Mouse (Mus musculus): ENCODE results near the gene Fbxo42.

Fbxo42 gene

GRCm38 (mm10) chr4:141147112-141148008, at the start of gene Fbxo42:
Gene Fbxo42, plus strand, starts transcription at chr4:141147913.
- in situ Hi-C loops (cut with MseI, MboI): no loop called here

GRCm38 (mm10) chr4:141098935-141099334, 48.8 kb upstream of the Fbxo42 start:
- in situ Hi-C loops (cut with MseI, MboI): no loop called here

GRCm38 (mm10) chr4:141099956-141100355, 47.8 kb upstream of the Fbxo42 start:
- in situ Hi-C loops (cut with MseI, MboI): no loop called here

GRCm38 (mm10) chr4:141101291-141101690, 46.4 kb upstream of the Fbxo42 start:
- in situ Hi-C loops (cut with MseI, MboI): no loop called here

GRCm38 (mm10) chr4:141101855-141102254, 45.9 kb upstream of the Fbxo42 start:
- in situ Hi-C loops (cut with MseI, MboI): no loop called here

GRCm38 (mm10) chr4:141106526-141107183, 41.1 kb upstream of the Fbxo42 start:
- in situ Hi-C loops (cut with MseI, MboI): no loop called here

GRCm38 (mm10) chr4:141108196-141108732, 39.4 kb upstream of the Fbxo42 start:
- in situ Hi-C loops (cut with MseI, MboI): no loop called here

GRCm38 (mm10) chr4:141113831-141114230, 33.9 kb upstream of the Fbxo42 start:
- in situ Hi-C loops (cut with MseI, MboI): no loop called here

GRCm38 (mm10) chr4:141114521-141114981, 33.2 kb upstream of the Fbxo42 start:
- in situ Hi-C loops (cut with MseI, MboI): no loop called here

- in situ Hi-C loops (cut with MseI, MboI): no loop called here
Observed at GRCm38 (mm10) chr4:141115398-141115797, 32.3 kb upstream of the Fbxo42 start.

- in situ Hi-C loops (cut with MseI, MboI): no loop called here
Observed at GRCm38 (mm10) chr4:141118691-141119090, 29.0 kb upstream of the Fbxo42 start.

GRCm38 (mm10) chr4:141120700-141121099, 27.0 kb upstream of the Fbxo42 start:
- in situ Hi-C loops (cut with MseI, MboI): no loop called here

- in situ Hi-C loops (cut with MseI, MboI): no loop called here
Observed at GRCm38 (mm10) chr4:141122663-141123062, 25.1 kb upstream of the Fbxo42 start.

GRCm38 (mm10) chr4:141123065-141123464, 24.6 kb upstream of the Fbxo42 start:
- in situ Hi-C loops (cut with MseI, MboI): no loop called here

- in situ Hi-C loops (cut with MseI, MboI): no loop called here
Observed at GRCm38 (mm10) chr4:141129190-141129710, 18.5 kb upstream of the Fbxo42 start.

- in situ Hi-C loops (cut with MseI, MboI): no loop called here
Observed at GRCm38 (mm10) chr4:141130704-141131342, 16.9 kb upstream of the Fbxo42 start.

- in situ Hi-C loops (cut with MseI, MboI): no loop called here
Observed at GRCm38 (mm10) chr4:141131531-141132061, 16.1 kb upstream of the Fbxo42 start.

GRCm38 (mm10) chr4:141132191-141132590, 15.5 kb upstream of the Fbxo42 start:
- in situ Hi-C loops (cut with MseI, MboI): no loop called here

GRCm38 (mm10) chr4:141133227-141133626, 14.5 kb upstream of the Fbxo42 start:
- in situ Hi-C loops (cut with MseI, MboI): no loop called here

- in situ Hi-C loops (cut with MseI, MboI): no loop called here
Observed at GRCm38 (mm10) chr4:141134031-141134441, 13.7 kb upstream of the Fbxo42 start.

- in situ Hi-C loops (cut with MseI, MboI): no loop called here
Observed at GRCm38 (mm10) chr4:141134751-141135530, 12.8 kb upstream of the Fbxo42 start.
